Comparison of ENCODE assay signal across 10 mouse cellular contexts in the genomic region with DNA sequence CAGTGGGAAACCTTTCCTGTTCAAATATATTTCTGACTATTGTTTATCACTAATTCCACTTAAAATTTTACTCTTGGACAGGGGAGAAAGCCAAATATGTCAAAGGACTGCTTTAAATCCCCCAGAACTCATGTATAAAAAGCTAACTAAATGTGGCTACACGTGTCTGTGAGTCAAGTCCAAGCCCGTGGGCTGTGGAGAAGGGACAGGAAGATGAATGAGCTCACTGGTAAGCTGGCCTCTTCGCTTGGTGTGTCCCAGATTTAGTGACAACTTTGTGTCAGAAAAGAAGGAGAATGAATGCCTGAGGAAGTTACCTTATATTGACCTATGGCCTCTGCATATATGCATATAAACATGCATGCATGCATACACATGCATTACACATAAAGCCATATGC.
"Had no signal": no experiment of that assay in that cellular context is flagged by ENCODE, and none has a peak within 500 bp of the region (broad histone marks: within the 10 kb centered on the region; RNA-seq: fewer than 3 reads in every experiment).

No protein-coding gene starts in this region.

- DNase-seq: kidney, adult 8-10 months; kidney, postnatal 25 days; layer of hippocampus, adult 9-11 months; layer of hippocampus, postnatal 36 days; lung, embryonic 14.5 days; lung, postnatal 10 days; lung, postnatal 4 days; midbrain, embryonic 14.5 days; spleen, adult 18-20 months; thymus, postnatal 36 days had no signal
